Mouse (Mus musculus) intestine, embryonic 15.5 days (tissue): ENCODE results near the gene Appl2. TPM values are rescaled to one million over a fixed set of nuclear protein-coding genes. Genes with fewer than 3 reads are reported as not detected.
A peak's percentile ranks its signal among the peaks of the same experiment; 100 is the strongest.

Experiments
- ATAC-seq: fragments of 200-750 bp; cut with Nextera tagmentation; 2 replicates; pipeline ENCODE4 v1.8.0; 2017; ENCODE audit warnings: moderate TSS enrichment, moderate library complexity
- H3K27ac ChIP-seq: fragments of 300-500 bp; sonication (generic); 2 replicates; pipeline ENCODE4 v1.5.1; 2015; ENCODE audit warnings: mild to moderate bottlenecking, inconsistent platforms
- H3K27me3 ChIP-seq: fragments of 300-500 bp; sonication (generic); replicated peaks from 2 replicates; pipeline ENCODE4 v1.6.1; 2015; ENCODE audit warnings: inconsistent platforms
- H3K36me3 ChIP-seq: fragments of 300-500 bp; sonication (generic); 2 replicates; pipeline ENCODE4 v1.6.1; 2015; ENCODE audit warnings: inconsistent platforms
- H3K4me1 ChIP-seq: fragments of 300-500 bp; sonication (generic); replicated peaks from 2 replicates; pipeline ENCODE4 v1.6.1; 2015; ENCODE audit warnings: inconsistent platforms
- H3K4me2 ChIP-seq: fragments of 300-500 bp; sonication (generic); replicated peaks from 2 replicates; pipeline ENCODE4 v1.6.1; 2015; ENCODE audit warnings: mild to moderate bottlenecking, inconsistent platforms
- H3K4me3 ChIP-seq: fragments of 300-500 bp; sonication (generic); replicated peaks from 2 replicates; pipeline ENCODE4 v1.5.1; 2015; ENCODE audit warnings: inconsistent platforms
- H3K9ac ChIP-seq: fragments of 300-500 bp; sonication (generic); 2 replicates; pipeline ENCODE4 v1.6.1; 2015; ENCODE audit warnings: inconsistent platforms
- H3K9me3 ChIP-seq: fragments of 300-500 bp; sonication (generic); 2 replicates; pipeline ENCODE4 v1.6.1; 2016; ENCODE audit warnings: inconsistent platforms
- WGBS: fragments of 180-500 bp; shearing (Covaris S2); methylation state at CpG from one replicate; pipeline ENCODE4 v1.1.7; 2015; 5-methylcytosine and 5-hydroxymethylcytosine counted together
- polyA plus RNA-seq: library from polyadenylated mRNA; unstranded; fragments of >200 nt; fragmentation: Nextera tagmentation; extraction: Ambion mirVana; gene quantifications from 2 replicates; pipeline ENCODE4 v1.2.1, GENCODE M21; 2015

Gene Appl2
- polyA plus RNA-seq, 1 experiment from 2014 or later, result 46.0 TPM

GRCm38 (mm10) chr10:83607111-83607510 lies 41.4 kb downstream of the Appl2 start:
- no peak for ATAC-seq
- H3K36me3 ChIP-seq, result peaks cover 31% of the 10 kb centered on the region
- H3K4me2 ChIP-seq, result no peak overlapping the region
- H3K27ac ChIP-seq, result no peak overlapping the region
- H3K9ac ChIP-seq, result no peak overlapping the region
- no peaks in the 10 kb centered on the region for H3K4me1 ChIP-seq
- H3K4me3 ChIP-seq, result no peak overlapping the region
- no peaks in the 10 kb centered on the region for H3K27me3 ChIP-seq
- WGBS, result 92% methylated on average over 3 of the region's 3 CpGs
- H3K9me3 ChIP-seq, result no peaks in the 10 kb centered on the region

- WGBS, result 75% methylated on average over 8 of the region's 8 CpGs
- H3K27me3 ChIP-seq, result no peaks in the 10 kb centered on the region
- H3K4me3 ChIP-seq, result no peak overlapping the region
- H3K9ac ChIP-seq, result no peak overlapping the region
- no peaks in the 10 kb centered on the region for H3K4me1 ChIP-seq
- no peak for ATAC-seq
- H3K9me3 ChIP-seq, result no peaks in the 10 kb centered on the region
- no peak overlapping the region for H3K4me2 ChIP-seq
- H3K36me3 ChIP-seq, result peaks cover 29% of the 10 kb centered on the region
- H3K27ac ChIP-seq, result no peak overlapping the region
Measured at GRCm38 (mm10) chr10:83605637-83606183, 42.8 kb downstream of the Appl2 start.

GRCm38 (mm10) chr10:83603956-83604564 lies 44.5 kb downstream of the Appl2 start:
- Histone ChIP-seq H3K36me3 (peaks cover 23% of the 10 kb centered on the region), H3K9me3 (no peaks in the 10 kb centered on the region), H3K4me1 (no peaks in the 10 kb centered on the region), H3K4me2 (no peak overlapping the region), H3K27ac (no peak overlapping the region), H3K27me3 (no peaks in the 10 kb centered on the region), H3K4me3 (no peak overlapping the region), H3K9ac (no peak overlapping the region)
- no peak for ATAC-seq
- WGBS, result 89% methylated on average over 10 of the region's 10 CpGs

DNA sequence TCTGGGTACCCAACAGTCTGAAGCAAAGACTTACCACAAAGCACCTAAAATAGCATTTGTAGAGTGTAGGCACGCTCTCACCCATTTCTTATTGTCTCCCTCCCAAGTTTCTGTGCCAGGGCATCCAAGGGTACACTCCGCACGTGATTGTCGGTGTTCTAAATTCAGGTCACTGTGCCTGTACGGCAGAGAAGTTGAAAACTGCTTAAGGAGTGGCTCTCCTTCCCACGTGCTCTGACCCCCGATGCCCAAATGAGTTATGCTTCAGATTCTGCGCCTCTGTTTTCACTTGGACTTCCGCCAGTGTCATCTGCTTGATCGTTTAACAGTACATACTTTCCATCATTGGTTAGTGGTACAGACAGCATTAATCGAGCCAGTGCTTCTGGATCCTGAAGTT lies 47.9 kb downstream of the Appl2 start:
- WGBS, result 77% methylated on average over 11 of the region's 11 CpGs
- H3K36me3 ChIP-seq, result peaks cover 21% of the 10 kb centered on the region
- no peak overlapping the region for H3K4me3 ChIP-seq
- H3K9ac ChIP-seq, result no peak overlapping the region
- ATAC-seq, result no peak
- no peaks in the 10 kb centered on the region for H3K27me3 ChIP-seq
- H3K4me2 ChIP-seq, result no peak overlapping the region
- H3K4me1 ChIP-seq, result no peaks in the 10 kb centered on the region
- no peaks in the 10 kb centered on the region for H3K9me3 ChIP-seq
- H3K27ac ChIP-seq, result no peak overlapping the region

DNA sequence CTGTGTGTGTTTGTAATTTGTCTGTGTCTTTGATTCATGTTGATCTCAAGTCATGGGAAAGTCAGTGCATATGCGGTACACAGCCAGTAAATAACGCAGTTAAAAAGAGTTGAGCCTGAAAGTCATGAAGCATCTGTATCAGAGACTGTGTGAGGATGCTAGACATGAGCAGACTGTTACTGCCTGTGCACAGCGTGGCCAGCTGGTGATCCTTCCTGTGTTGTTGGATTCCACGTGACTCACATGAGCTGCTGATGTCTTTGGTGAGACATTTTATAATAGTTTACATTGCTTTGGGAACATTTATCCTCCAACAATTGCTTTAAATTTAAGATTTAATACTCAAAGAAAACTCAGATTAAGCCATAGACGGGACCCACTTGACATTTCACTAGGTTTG lies 54.0 kb downstream of the Appl2 start:
- ATAC-seq, result no peak
- peaks cover 38% of the 10 kb centered on the region for H3K36me3 ChIP-seq
- no peak overlapping the region for H3K4me2 ChIP-seq
- H3K27me3 ChIP-seq, result no peaks in the 10 kb centered on the region
- no peaks in the 10 kb centered on the region for H3K4me1 ChIP-seq
- no peak overlapping the region for H3K9ac ChIP-seq
- H3K4me3 ChIP-seq, result no peak overlapping the region
- H3K27ac ChIP-seq, result no peak overlapping the region
- WGBS, result 89% methylated on average over 5 of the region's 5 CpGs
- H3K9me3 ChIP-seq, result no peaks in the 10 kb centered on the region

GRCm38 (mm10) chr10:83592616-83593015 lies 55.9 kb downstream of the Appl2 start:
- H3K27me3 ChIP-seq, result no peaks in the 10 kb centered on the region
- H3K4me1 ChIP-seq, result no peaks in the 10 kb centered on the region
- no peak overlapping the region for H3K9ac ChIP-seq
- ATAC-seq, result no peak
- no peak overlapping the region for H3K4me3 ChIP-seq
- H3K27ac ChIP-seq, result no peak overlapping the region
- H3K4me2 ChIP-seq, result no peak overlapping the region
- H3K36me3 ChIP-seq, result peaks cover 39% of the 10 kb centered on the region
- no peaks in the 10 kb centered on the region for H3K9me3 ChIP-seq
- 93% methylated on average over 7 of the region's 7 CpGs for WGBS

DNA sequence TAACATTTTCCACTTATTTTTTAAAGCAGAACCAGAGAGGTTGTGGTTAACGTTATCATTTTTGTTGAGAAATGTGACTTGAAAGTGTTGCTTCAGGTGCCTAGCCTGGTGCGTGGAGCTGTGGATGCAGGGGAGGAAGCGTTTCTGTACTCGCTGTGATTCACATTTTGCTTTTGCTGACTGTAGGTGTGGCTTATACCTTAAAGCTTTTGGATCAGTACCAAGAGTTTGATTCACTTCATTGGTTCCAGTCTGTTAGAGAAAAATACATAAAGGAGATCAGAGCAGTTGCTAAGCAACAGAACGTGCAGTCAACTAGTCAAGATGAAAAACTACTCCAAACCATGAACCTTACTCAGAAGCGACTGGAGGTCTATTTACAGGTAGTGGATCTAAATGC lies 57.7 kb downstream of the Appl2 start:
- Histone ChIP-seq H3K4me1 (no peaks in the 10 kb centered on the region), H3K9ac (no peak overlapping the region), H3K9me3 (no peaks in the 10 kb centered on the region), H3K27ac (no peak overlapping the region), H3K36me3 (peaks cover 43% of the 10 kb centered on the region), H3K4me2 (no peak overlapping the region), H3K4me3 (no peak overlapping the region), H3K27me3 (no peaks in the 10 kb centered on the region)
- no peak for ATAC-seq
- 88% methylated on average over 6 of the region's 6 CpGs for WGBS

GRCm38 (mm10) chr10:83565449-83566441 lies 82.8 kb downstream of the Appl2 start:
- ATAC-seq, result no peak
- no peak overlapping the region for H3K27ac ChIP-seq
- WGBS, result 93% methylated on average over 7 of the region's 7 CpGs
- H3K27me3 ChIP-seq, result no peaks in the 10 kb centered on the region
- H3K4me2 ChIP-seq, result no peak overlapping the region
- no peaks in the 10 kb centered on the region for H3K9me3 ChIP-seq
- peaks cover 26% of the 10 kb centered on the region for H3K36me3 ChIP-seq
- H3K4me1 ChIP-seq, result no peaks in the 10 kb centered on the region
- no peak overlapping the region for H3K9ac ChIP-seq
- H3K4me3 ChIP-seq, result no peak overlapping the region

- no peak overlapping the region for H3K9ac ChIP-seq
- H3K4me2 ChIP-seq, result no peak overlapping the region
- H3K9me3 ChIP-seq, result no peaks in the 10 kb centered on the region
- H3K27ac ChIP-seq, result no peak overlapping the region
- ATAC-seq, result peak; percentile 51
- H3K36me3 ChIP-seq, result peaks cover 37% of the 10 kb centered on the region
- no peaks in the 10 kb centered on the region for H3K4me1 ChIP-seq
- no peaks in the 10 kb centered on the region for H3K27me3 ChIP-seq
- H3K4me3 ChIP-seq, result no peak overlapping the region
Measured at GRCm38 (mm10) chr10:83563005-83563404, 85.5 kb downstream of the Appl2 start.

Other genes with a start within 250 kb of the Appl2 start
- gene Aldh1l2, start 114.6 kb downstream of the Appl2 start, polyA plus RNA-seq, result 1.4 and 1.5 TPM in 2 replicates
- gene Washc4, start 105.0 kb downstream of the Appl2 start, polyA plus RNA-seq, result 39.9 and 42.1 TPM in 2 replicates
- gene 1500009L16Rik, start 74.1 kb upstream of the Appl2 start, polyA plus RNA-seq, result 19.0 and 21.6 TPM in 2 replicates